16 mouse cellular contexts compared by ENCODE assay signal in genomic region chr7:98727986-98728385, GRCm38 (mm10). TPM values are rescaled to one million over a fixed set of nuclear protein-coding genes. Genes with fewer than 3 reads are reported as not detected.
DNase-seq lines count a peak whose midpoint lies in the region; ATAC-seq lines count a peak whose summit lies in the region.
"Had no signal": no experiment of that assay in that cellular context is flagged by ENCODE, and none has a peak within 500 bp of the region (broad histone marks: within the 10 kb centered on the region; RNA-seq: fewer than 3 reads in every experiment).

No protein-coding gene starts in this region.

- no peak overlapping the region for H3K4me3 ChIP-seq in heart, embryonic 10.5 days
- H3K4me3 ChIP-seq: heart, embryonic 15.5 days; liver, embryonic 15.5 days; midbrain, embryonic 10.5 days had no signal

- no peak overlapping the region for H3K27ac ChIP-seq in heart, embryonic 10.5 days
- H3K27ac ChIP-seq: heart, embryonic 15.5 days; hindbrain, embryonic 14.5 days; liver, embryonic 15.5 days; midbrain, embryonic 10.5 days had no signal

- peak; percentile 72 for DNase-seq in heart, embryonic 10.5 days (ENCODE audit: low spot score)
- DNase-seq in heart, postnatal 10 days: no peak
- DNase-seq in 3134 (ENCODE audit: extremely low read depth, insufficient read length, low spot score): peak; percentile 49
- DNase-seq in embryo, embryonic 11 days: peak; percentile 49
- peak; percentile 17 to 31 for DNase-seq in kidney, postnatal 36 days
- no peak for DNase-seq in thymus, postnatal 14 days
- no peak for DNase-seq in c-Kit-positive CD71-positive TER-119-positive erythroid progenitor cells, embryonic 14.5 days (ENCODE audit: low spot score)
- DNase-seq: adrenal gland, postnatal 10 days; cerebellum, adult 9-10 months; lung, postnatal 14 days had no signal

- intact Hi-C loops in heart, postnatal 10 days (cut with DNase I): no loop called here

- no peaks in the 10 kb centered on the region for H3K9me3 ChIP-seq in heart, embryonic 10.5 days
- H3K9me3 ChIP-seq: heart, embryonic 15.5 days; liver, embryonic 15.5 days; midbrain, embryonic 10.5 days had no signal

- no peak for ATAC-seq in megakaryocyte-erythroid progenitor cell, adult 5-6 weeks (replicated peaks; ENCODE audit: low FRiP score, low TSS enrichment, poor library complexity, severe bottlenecking)
- ATAC-seq: intestine, postnatal 0 days had no signal

- H3K27me3 ChIP-seq in heart, embryonic 10.5 days (ENCODE audit: insufficient read depth, poor library complexity, severe bottlenecking): peaks cover 39% of the 10 kb centered on the region

- H3K36me3 ChIP-seq in heart, embryonic 10.5 days: no peaks in the 10 kb centered on the region
- H3K36me3 ChIP-seq: heart, embryonic 15.5 days; liver, embryonic 15.5 days; midbrain, embryonic 10.5 days had no signal

- 87% methylated on average over 1 of the region's 1 CpGs for WGBS in heart, embryonic 10.5 days

- peaks cover 19% of the 10 kb centered on the region for H3K4me1 ChIP-seq in heart, embryonic 10.5 days
- H3K4me1 ChIP-seq: liver, embryonic 15.5 days had no signal

RNA-seq across cellular contexts. Expression of gene Thap12, which starts 25.1 kb away (rescaled TPM):
- 39.5 and 40.6 TPM in 2 replicates for polyA plus RNA-seq in heart, embryonic 10.5 days (2016; fragmentation: Nextera tagmentation; extraction: Ambion mirVana)
- 10 to 100 TPM; 72.5 to 74.6 TPM for total RNA-seq in heart, postnatal 10 days (2021)
- total RNA-seq in megakaryocyte-erythroid progenitor cell, adult 5-6 weeks (2014; fragmentation: Nextera tagmentation): 50.1 and 50.6 TPM in 2 replicates
- total RNA-seq in megakaryocyte-erythroid progenitor cell, adult 5-6 weeks (2017): 74.5 and 88.2 TPM in 2 replicates

Comparison
In these comparisons a context has a peak if more than half of its experiments do, and no peak if none do; other contexts are left out.
1. DNase-seq: peak in heart, embryonic 10.5 days (single experiment), 3134 (single experiment), embryo, embryonic 11 days (single experiment) and kidney, postnatal 36 days (2 of 2); none in heart, postnatal 10 days (0 of 2), thymus, postnatal 14 days (single experiment) and c-Kit-positive CD71-positive TER-119-positive erythroid progenitor cells, embryonic 14.5 days (single experiment).